Comparison of ENCODE assay signal across 29 mouse cellular contexts in the genomic region with DNA sequence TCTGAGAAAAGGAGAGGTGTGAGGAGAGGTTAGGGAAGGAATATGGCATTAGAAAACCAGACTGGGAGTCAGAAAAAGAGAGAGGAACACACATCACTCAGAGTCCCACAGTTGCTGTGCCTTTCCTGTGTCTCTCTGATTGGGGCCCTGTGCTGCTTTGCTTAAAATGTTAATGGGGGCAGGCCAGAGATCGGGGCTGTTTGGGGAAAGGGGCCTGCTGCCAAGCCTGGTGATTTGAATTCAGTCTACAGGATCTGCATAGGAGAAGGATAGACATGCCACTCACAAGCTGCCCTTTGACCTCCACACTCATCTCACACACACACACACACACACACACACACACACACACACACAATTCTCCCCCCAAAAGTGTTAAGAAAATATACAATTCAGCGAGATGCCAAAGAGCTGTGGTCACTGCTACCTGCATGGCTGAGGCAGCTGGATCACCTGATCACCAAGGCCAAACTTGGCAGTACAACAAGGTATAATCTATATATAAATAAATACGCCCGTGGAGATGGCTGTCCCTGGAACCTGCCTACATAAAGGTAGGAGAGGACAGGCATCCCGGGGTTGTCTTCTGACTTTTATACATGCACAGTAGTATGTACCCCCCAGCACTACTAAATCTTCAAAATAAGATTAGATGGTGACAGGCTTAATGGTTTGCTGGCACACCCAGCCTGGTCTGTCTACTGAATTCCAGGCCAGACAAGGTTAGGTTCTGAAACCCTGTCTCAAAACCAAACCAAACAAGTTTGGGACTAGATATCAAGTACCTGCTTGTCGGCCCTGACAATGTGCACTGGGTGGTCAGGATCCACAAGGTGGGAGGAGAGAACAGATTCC. TPM values are rescaled to one million over a fixed set of nuclear protein-coding genes. Genes with fewer than 3 reads are reported as not detected.
DNase-seq lines count a peak whose midpoint lies in the region; ATAC-seq and TF ChIP-seq lines count a peak whose summit lies in the region.
"Had no signal": no experiment of that assay in that cellular context is flagged by ENCODE, and none has a peak within 500 bp of the region (broad histone marks: within the 10 kb centered on the region; RNA-seq: fewer than 3 reads in every experiment).

No protein-coding gene starts in this region.

- H3K9me3 ChIP-seq in heart, embryonic 12.5 days (replicated peaks): no peaks in the 10 kb centered on the region
- H3K9me3 ChIP-seq in lung, embryonic 16.5 days (ENCODE audit: control insufficient read depth, low read length): no peaks in the 10 kb centered on the region
- H3K9me3 ChIP-seq in heart, postnatal 0 days (replicated peaks; ENCODE audit: control insufficient read depth, low read length): no peaks in the 10 kb centered on the region
- no peaks in the 10 kb centered on the region for H3K9me3 ChIP-seq in hindbrain, embryonic 13.5 days
- H3K9me3 ChIP-seq in kidney, embryonic 15.5 days (replicated peaks): no peaks in the 10 kb centered on the region
- H3K9me3 ChIP-seq: embryonic facial prominence, embryonic 15.5 days; forebrain, embryonic 10.5 days; liver, embryonic 12.5 days; megakaryocyte, embryonic 14.5 days; midbrain, embryonic 15.5 days; neural tube, embryonic 15.5 days had no signal

- H3K4me1 ChIP-seq in heart, embryonic 12.5 days (replicated peaks): peaks cover 23% of the 10 kb centered on the region
- peaks cover 12% of the 10 kb centered on the region for H3K4me1 ChIP-seq in lung, embryonic 16.5 days (replicated peaks; ENCODE audit: control insufficient read depth, insufficient read depth, low read length)
- H3K4me1 ChIP-seq in heart, postnatal 0 days (ENCODE audit: control insufficient read depth, insufficient read depth): peaks cover 22% of the 10 kb centered on the region
- 0 out of 2 replicates have a peak, but pooled peaks cover 6% of the 10 kb centered on the region for H3K4me1 ChIP-seq in hindbrain, embryonic 13.5 days (replicated peaks)
- peaks cover 16% of the 10 kb centered on the region; the same call in 1 of the 2 replicates for H3K4me1 ChIP-seq in kidney, embryonic 15.5 days
- H3K4me1 ChIP-seq: midbrain, embryonic 15.5 days had no signal

- no peak for TF ChIP-seq CTCF in heart, postnatal 0 days (IDR thresholded peaks at IDR 0.05; ENCODE audit: low read depth)

- peaks cover 1% of the 10 kb centered on the region; the same call in 1 of the 2 replicates for H3K36me3 ChIP-seq in heart, embryonic 12.5 days
- H3K36me3 ChIP-seq in lung, embryonic 16.5 days (ENCODE audit: control insufficient read depth, insufficient read depth, low read length): no peaks in the 10 kb centered on the region
- no peaks in the 10 kb centered on the region for H3K36me3 ChIP-seq in heart, postnatal 0 days (replicated peaks; ENCODE audit: control insufficient read depth, insufficient read depth, low read length)
- peaks cover 4% of the 10 kb centered on the region for H3K36me3 ChIP-seq in hindbrain, embryonic 13.5 days
- H3K36me3 ChIP-seq in kidney, embryonic 15.5 days: no peaks in the 10 kb centered on the region; the same call in 1 of the 2 replicates
- H3K36me3 ChIP-seq: embryonic facial prominence, embryonic 15.5 days; midbrain, embryonic 15.5 days; neural tube, embryonic 15.5 days had no signal

- ATAC-seq in heart, embryonic 12.5 days (ENCODE audit: insufficient number of reproducible peaks, low FRiP score): 0 out of 2 replicates have a peak, but pooled peaks have one; percentile 7
- no peak for ATAC-seq in lung, embryonic 16.5 days (ENCODE audit: low read depth)
- no peak for ATAC-seq in heart, postnatal 0 days (ENCODE audit: insufficient read depth, low read depth)
- ATAC-seq in hindbrain, embryonic 13.5 days (ENCODE audit: low FRiP score): no peak
- ATAC-seq in kidney, embryonic 15.5 days (replicated peaks; ENCODE audit: low FRiP score): no peak
- ATAC-seq: forebrain, postnatal 0 days; hindbrain, embryonic 16.5 days; liver, embryonic 12.5 days; midbrain, embryonic 15.5 days had no signal

- TF ChIP-seq EP300 in heart, postnatal 0 days (IDR thresholded peaks at IDR 0.05; ENCODE audit: low read depth): no peak

- no peaks in the 10 kb centered on the region for H3K27me3 ChIP-seq in heart, embryonic 12.5 days (replicated peaks)
- no peaks in the 10 kb centered on the region for H3K27me3 ChIP-seq in lung, embryonic 16.5 days (ENCODE audit: control insufficient read depth, insufficient read depth, low read depth, low read length)
- H3K27me3 ChIP-seq in heart, postnatal 0 days (ENCODE audit: control insufficient read depth, insufficient read depth, low read length): no peaks in the 10 kb centered on the region
- H3K27me3 ChIP-seq in hindbrain, embryonic 13.5 days: no peaks in the 10 kb centered on the region
- H3K27me3 ChIP-seq in kidney, embryonic 15.5 days: no peaks in the 10 kb centered on the region
- H3K27me3 ChIP-seq: embryonic facial prominence, embryonic 15.5 days; midbrain, embryonic 15.5 days; neural tube, embryonic 15.5 days had no signal

- no peak overlapping the region for H3K4me2 ChIP-seq in heart, embryonic 12.5 days
- peak overlapping the region; percentile 8; the same call in 1 of the 2 replicates for H3K4me2 ChIP-seq in lung, embryonic 16.5 days (ENCODE audit: low read depth, low read length)
- H3K4me2 ChIP-seq in heart, postnatal 0 days (ENCODE audit: low read depth, low read length): no peak overlapping the region
- no peak overlapping the region for H3K4me2 ChIP-seq in hindbrain, embryonic 13.5 days
- H3K4me2 ChIP-seq in kidney, embryonic 15.5 days: no peak overlapping the region
- H3K4me2 ChIP-seq: embryonic facial prominence, embryonic 15.5 days; liver, embryonic 12.5 days; midbrain, embryonic 15.5 days; neural tube, embryonic 15.5 days had no signal

- WGBS in heart, embryonic 12.5 days: 79% methylated on average over 6 of the region's 6 CpGs
- WGBS in lung, embryonic 16.5 days: 70% methylated on average over 6 of the region's 6 CpGs
- 50% methylated on average over 6 of the region's 6 CpGs for WGBS in heart, postnatal 0 days
- WGBS in hindbrain, embryonic 13.5 days: 77% methylated on average over 6 of the region's 6 CpGs
- WGBS in kidney, embryonic 15.5 days: 79% methylated on average over 6 of the region's 6 CpGs

- no peak overlapping the region for H3K4me3 ChIP-seq in heart, embryonic 12.5 days
- no peak overlapping the region for H3K4me3 ChIP-seq in lung, embryonic 16.5 days (ENCODE audit: low read length)
- H3K4me3 ChIP-seq in heart, postnatal 0 days (ENCODE audit: low read depth, low read length): no peak overlapping the region
- no peak overlapping the region for H3K4me3 ChIP-seq in hindbrain, embryonic 13.5 days
- H3K4me3 ChIP-seq in kidney, embryonic 15.5 days (replicated peaks): no peak overlapping the region
- H3K4me3 ChIP-seq: embryonic facial prominence, embryonic 15.5 days; forebrain, embryonic 10.5 days; left cerebral cortex, adult 2 months; liver, embryonic 12.5 days; megakaryocyte, embryonic 14.5 days; midbrain, embryonic 15.5 days; neural tube, embryonic 15.5 days had no signal

- no peak overlapping the region for H3K9ac ChIP-seq in heart, embryonic 12.5 days
- H3K9ac ChIP-seq in lung, embryonic 16.5 days (ENCODE audit: low read length): no peak overlapping the region
- H3K9ac ChIP-seq in heart, postnatal 0 days (replicated peaks; ENCODE audit: low read depth, low read length): no peak overlapping the region
- H3K9ac ChIP-seq in hindbrain, embryonic 13.5 days: no peak overlapping the region
- no peak overlapping the region for H3K9ac ChIP-seq in kidney, embryonic 15.5 days
- H3K9ac ChIP-seq: embryonic facial prominence, embryonic 15.5 days; forebrain, postnatal 0 days; liver, embryonic 12.5 days; midbrain, embryonic 15.5 days; neural tube, embryonic 15.5 days had no signal

- no peak overlapping the region for H3K27ac ChIP-seq in heart, embryonic 12.5 days (ENCODE audit: poor library complexity, severe bottlenecking)
- H3K27ac ChIP-seq in lung, embryonic 16.5 days (ENCODE audit: low read length): peak overlapping the region; percentile 71
- H3K27ac ChIP-seq in heart, postnatal 0 days (ENCODE audit: low read depth): peak overlapping the region; percentile 60; the same call in 1 of the 2 replicates
- no peak overlapping the region for H3K27ac ChIP-seq in hindbrain, embryonic 13.5 days
- no peak overlapping the region for H3K27ac ChIP-seq in kidney, embryonic 15.5 days
- H3K27ac ChIP-seq: embryonic facial prominence, embryonic 15.5 days; forebrain, embryonic 10.5 days; left cerebral cortex, adult 2 months; liver, embryonic 12.5 days; midbrain, embryonic 15.5 days; neural tube, embryonic 15.5 days had no signal

- DNase-seq in heart, postnatal 4 days: no peak
- DNase-seq in lung, postnatal 14 days: no peak
- no peak for DNase-seq in heart, postnatal 0 days (ENCODE audit: low spot score)
- DNase-seq: cerebellum, adult 9-10 months; forebrain, postnatal 0 days; kidney, postnatal 4 days; layer of hippocampus, adult 9-11 months; left cerebral cortex, postnatal 4 days had no signal

RNA-seq across cellular contexts. Expression of gene Rxfp4, which starts 0.8 kb away (rescaled TPM):
- not detected in 2 replicates for polyA plus RNA-seq in heart, embryonic 12.5 days (2016; fragmentation: Nextera tagmentation; extraction: Ambion mirVana)
- under 1 TPM in 1 of 2 experiments, not detected in 1; 0.20 TPM for total RNA-seq in heart, postnatal 4 days (2021)
- not detected in 2 replicates for polyA plus RNA-seq in lung, embryonic 16.5 days (2015; fragmentation: Nextera tagmentation; extraction: Ambion mirVana)
- not detected in 2 replicates for total RNA-seq in heart, postnatal 0 days (2014; rRNA removed; ENCODE audit: low replicate concordance)
- polyA plus RNA-seq in heart, postnatal 0 days (2015; fragmentation: Nextera tagmentation; extraction: Ambion mirVana): not detected in 2 replicates
- polyA plus RNA-seq in hindbrain, embryonic 13.5 days (2015; fragmentation: Nextera tagmentation; extraction: Ambion mirVana): not detected in 2 replicates
- not detected in 2 replicates for polyA plus RNA-seq in kidney, embryonic 15.5 days (2015; fragmentation: Nextera tagmentation; extraction: Ambion mirVana)
- total RNA-seq: adrenal gland, adult 2 months; forebrain, postnatal 0 days; gastrocnemius, adult 18-20 months; granulocyte monocyte progenitor cell, adult 5-6 weeks; left cerebral cortex, adult 2 months; left cerebral cortex, postnatal 4 days had no signal
- polyA plus RNA-seq: adrenal gland, adult 2 months; embryonic facial prominence, embryonic 15.5 days; forebrain, embryonic 10.5 days; forebrain, postnatal 0 days; hindbrain, embryonic 16.5 days; intestine, embryonic 16.5 days; kidney, embryonic 14.5 days; liver, embryonic 12.5 days; midbrain, embryonic 15.5 days; neural tube, embryonic 15.5 days; spleen, adult 2 months; stomach, embryonic 14.5 days; thymus, postnatal 0 days; urinary bladder, adult 2 months had no signal

RNA-seq across cellular contexts. Expression of gene Khdc4, which starts 31.9 kb away (rescaled TPM):
- 75.3 and 75.6 TPM in 2 replicates for polyA plus RNA-seq in heart, embryonic 12.5 days (2016; fragmentation: Nextera tagmentation; extraction: Ambion mirVana)
- 10 to 100 TPM; 44.9 to 49.2 TPM for total RNA-seq in heart, postnatal 4 days (2021)
- 82.1 and 86.2 TPM in 2 replicates for polyA plus RNA-seq in lung, embryonic 16.5 days (2015; fragmentation: Nextera tagmentation; extraction: Ambion mirVana)
- 96.2 and 102 TPM in 2 replicates for total RNA-seq in heart, postnatal 0 days (2014; rRNA removed; ENCODE audit: low replicate concordance)
- 44.4 and 46.2 TPM in 2 replicates for polyA plus RNA-seq in heart, postnatal 0 days (2015; fragmentation: Nextera tagmentation; extraction: Ambion mirVana)
- 97.7 and 99.4 TPM in 2 replicates for polyA plus RNA-seq in hindbrain, embryonic 13.5 days (2015; fragmentation: Nextera tagmentation; extraction: Ambion mirVana)
- polyA plus RNA-seq in kidney, embryonic 15.5 days (2015; fragmentation: Nextera tagmentation; extraction: Ambion mirVana): 95.1 and 102 TPM in 2 replicates

RNA-seq across cellular contexts. Expression of gene Arhgef2, which starts 48.0 kb away (rescaled TPM):
- polyA plus RNA-seq in heart, embryonic 12.5 days (2016; fragmentation: Nextera tagmentation; extraction: Ambion mirVana): 84.5 and 91.8 TPM in 2 replicates
- total RNA-seq in heart, postnatal 4 days (2021): 100 to 1,000 TPM; 104 to 109 TPM
- 123 and 125 TPM in 2 replicates for polyA plus RNA-seq in lung, embryonic 16.5 days (2015; fragmentation: Nextera tagmentation; extraction: Ambion mirVana)
- 81.1 and 146 TPM in 2 replicates for total RNA-seq in heart, postnatal 0 days (2014; rRNA removed; ENCODE audit: low replicate concordance)
- 52.2 and 56.1 TPM in 2 replicates for polyA plus RNA-seq in heart, postnatal 0 days (2015; fragmentation: Nextera tagmentation; extraction: Ambion mirVana)
- 160 and 165 TPM in 2 replicates for polyA plus RNA-seq in hindbrain, embryonic 13.5 days (2015; fragmentation: Nextera tagmentation; extraction: Ambion mirVana)
- 99.8 and 104 TPM in 2 replicates for polyA plus RNA-seq in kidney, embryonic 15.5 days (2015; fragmentation: Nextera tagmentation; extraction: Ambion mirVana)

Comparison
In these comparisons a context has a peak if more than half of its experiments do, and no peak if none do; other contexts are left out.
1. H3K27ac ChIP-seq: peak in lung, embryonic 16.5 days (single experiment) and heart, postnatal 0 days (single experiment); none in heart, embryonic 12.5 days (single experiment), hindbrain, embryonic 13.5 days (single experiment) and kidney, embryonic 15.5 days (single experiment).